Mouse (Mus musculus) kidney, embryonic 14.5 days (tissue): ENCODE results near the gene Cpa3. TPM values are rescaled to one million over a fixed set of nuclear protein-coding genes. Genes with fewer than 3 reads are reported as not detected.

ENCODE experiments used
- ATAC-seq: fragments of 200-750 bp; cut with Nextera tagmentation; 2 replicates; pipeline ENCODE4 v1.8.0; 2017; ENCODE audit warnings: moderate number of reproducible peaks, mild to moderate bottlenecking, moderate TSS enrichment, moderate library complexity; ENCODE audit not compliant: low FRiP score, low TSS enrichment
- H3K27ac ChIP-seq: fragments of 300-500 bp; sonication (generic); 2 replicates; pipeline ENCODE4 v1.5.1; 2014; ENCODE audit warnings: low read depth, mild to moderate bottlenecking, low read length, moderate library complexity, mixed read lengths
- H3K27me3 ChIP-seq: fragments of 300-500 bp; sonication (generic); 2 replicates; pipeline ENCODE4 v1.6.1; 2014; ENCODE audit warnings: mild to moderate bottlenecking, low read length; ENCODE audit not compliant: control insufficient read depth, insufficient read depth
- H3K36me3 ChIP-seq: fragments of 300-500 bp; sonication (generic); 2 replicates; pipeline ENCODE4 v1.6.1; 2014; ENCODE audit warnings: low read length, mixed read lengths; ENCODE audit not compliant: control insufficient read depth, insufficient read depth
- H3K4me1 ChIP-seq: fragments of 300-500 bp; sonication (generic); 2 replicates; pipeline ENCODE4 v1.6.1; 2014; ENCODE audit warnings: low read length, mixed read lengths; ENCODE audit not compliant: control insufficient read depth, insufficient read depth
- H3K4me2 ChIP-seq: fragments of 300-500 bp; sonication (generic); replicated peaks from 2 replicates; pipeline ENCODE4 v1.6.1; 2014; ENCODE audit warnings: low read depth, mild to moderate bottlenecking, low read length
- H3K4me3 ChIP-seq: fragments of 300-500 bp; sonication (generic); 2 replicates; pipeline ENCODE4 v1.5.1; 2014; ENCODE audit warnings: mild to moderate bottlenecking, low read length
- H3K9ac ChIP-seq: fragments of 300-500 bp; sonication (generic); 2 replicates; pipeline ENCODE4 v1.6.1; 2014; ENCODE audit warnings: low read depth, mild to moderate bottlenecking, low read length, moderate library complexity
- H3K9me3 ChIP-seq: fragments of 300-500 bp; sonication (generic); 2 replicates; pipeline ENCODE4 v1.6.1; 2016; ENCODE audit warnings: low read length; ENCODE audit not compliant: control insufficient read depth
- WGBS: fragments of 180-500 bp; shearing (Covaris S2); extraction: QIAGEN DNeasy Blood & Tissue Kit; methylation state at CpG from one replicate; pipeline ENCODE4 v1.1.7; 2014; 5-methylcytosine and 5-hydroxymethylcytosine counted together
- polyA plus RNA-seq: library from polyadenylated mRNA; unstranded; fragments of >200 nt; fragmentation: Nextera tagmentation; extraction: Ambion mirVana; gene quantifications from 2 replicates; pipeline ENCODE4 v1.2.1, GENCODE M21; 2014

Cpa3 gene
- polyA plus RNA-seq, 1 experiment from 2014 or later = 1.4 TPM

- Histone ChIP-seq H3K4me2 (no peak overlapping the region), H3K36me3 (no peaks in the 10 kb centered on the region), H3K9me3 (no peaks in the 10 kb centered on the region), H3K27me3 (no peaks in the 10 kb centered on the region), H3K9ac (no peak overlapping the region), H3K4me1 (no peaks in the 10 kb centered on the region), H3K27ac (no peak overlapping the region), H3K4me3 (no peak overlapping the region)
- no peak for ATAC-seq
- WGBS = 86% methylated on average over 1 of the region's 1 CpGs
Measured at GRCm38 (mm10) chr3:20229027-20229426, 13.0 kb downstream of the Cpa3 start.

GRCm38 (mm10) chr3:20225429-20225828 is 16.6 kb downstream of the Cpa3 start:
- Histone ChIP-seq H3K27ac (no peak overlapping the region), H3K27me3 (no peaks in the 10 kb centered on the region), H3K4me1 (no peaks in the 10 kb centered on the region), H3K36me3 (no peaks in the 10 kb centered on the region), H3K4me2 (no peak overlapping the region), H3K9ac (no peak overlapping the region), H3K9me3 (no peaks in the 10 kb centered on the region), H3K4me3 (no peak overlapping the region)
- WGBS = 71% methylated on average over 2 of the region's 2 CpGs
- ATAC-seq = no peak

- H3K4me3 ChIP-seq = no peak overlapping the region
- H3K36me3 ChIP-seq = no peaks in the 10 kb centered on the region
- no peak overlapping the region for H3K4me2 ChIP-seq
- no peaks in the 10 kb centered on the region for H3K9me3 ChIP-seq
- H3K27ac ChIP-seq = no peak overlapping the region
- no peaks in the 10 kb centered on the region for H3K4me1 ChIP-seq
- WGBS = 88% methylated on average over 9 of the region's 9 CpGs
- no peak overlapping the region for H3K9ac ChIP-seq
- H3K27me3 ChIP-seq = no peaks in the 10 kb centered on the region
- no peak for ATAC-seq
Measured at GRCm38 (mm10) chr3:20222926-20223698, 18.9 kb downstream of the Cpa3 start.

DNA sequence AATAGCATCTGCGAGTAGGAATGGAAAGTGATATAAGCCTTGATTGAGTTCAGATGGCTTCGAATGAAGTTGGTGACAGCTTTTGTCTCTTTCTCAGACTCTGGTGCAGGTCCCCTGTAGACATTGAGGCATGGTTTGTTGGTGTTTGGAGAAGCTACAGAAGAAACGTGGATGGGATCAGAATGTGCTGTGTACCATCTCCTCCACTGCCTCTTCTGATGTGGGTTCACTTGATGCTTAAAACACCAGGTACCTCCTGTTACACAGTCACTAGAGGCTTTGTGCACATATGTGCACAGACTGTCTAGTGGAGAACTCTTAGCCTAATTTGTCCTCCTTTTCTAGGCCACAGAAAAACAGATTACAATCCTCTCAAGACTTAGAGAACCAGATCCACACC is 19.8 kb downstream of the Cpa3 start:
- no peaks in the 10 kb centered on the region for H3K27me3 ChIP-seq
- H3K9me3 ChIP-seq = no peaks in the 10 kb centered on the region
- no peak overlapping the region for H3K27ac ChIP-seq
- H3K9ac ChIP-seq = no peak overlapping the region
- H3K4me1 ChIP-seq = no peaks in the 10 kb centered on the region
- no peak overlapping the region for H3K4me2 ChIP-seq
- WGBS = 88% methylated on average over 3 of the region's 3 CpGs
- no peak for ATAC-seq
- H3K36me3 ChIP-seq = no peaks in the 10 kb centered on the region
- H3K4me3 ChIP-seq = no peak overlapping the region

DNA sequence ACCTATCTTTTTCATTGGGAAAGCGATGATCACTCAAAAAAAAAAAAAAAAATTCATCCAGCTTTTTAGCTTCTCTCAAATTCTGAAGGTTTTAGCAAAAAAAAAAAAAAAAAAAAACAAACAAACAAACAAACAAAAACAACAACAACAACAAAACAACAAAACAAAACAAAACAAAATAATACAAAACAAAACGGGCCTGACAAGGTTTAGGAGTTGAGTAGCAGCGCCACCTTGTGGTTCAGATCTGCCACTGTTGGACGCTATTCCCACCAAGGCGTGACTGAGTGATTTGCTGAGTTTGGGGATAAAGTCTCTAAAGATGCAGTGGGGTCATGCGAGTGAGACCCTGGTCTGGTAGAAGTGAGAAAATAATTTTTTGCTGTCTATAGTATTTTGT is 43.1 kb downstream of the Cpa3 start:
- Histone ChIP-seq H3K4me3 (no peak overlapping the region), H3K9ac (no peak overlapping the region), H3K27ac (no peak overlapping the region), H3K4me1 (no peaks in the 10 kb centered on the region), H3K27me3 (no peaks in the 10 kb centered on the region), H3K36me3 (no peaks in the 10 kb centered on the region), H3K9me3 (no peaks in the 10 kb centered on the region), H3K4me2 (no peak overlapping the region)
- 27% methylated on average over 6 of the region's 6 CpGs for WGBS
- peak; percentile 78; the same call in 1 of the 2 replicates for ATAC-seq

- WGBS = 83% methylated on average over 10 of the region's 10 CpGs
- H3K27me3 ChIP-seq = no peaks in the 10 kb centered on the region
- no peak overlapping the region for H3K9ac ChIP-seq
- H3K9me3 ChIP-seq = no peaks in the 10 kb centered on the region
- no peak for ATAC-seq
- H3K4me1 ChIP-seq = no peaks in the 10 kb centered on the region
- no peaks in the 10 kb centered on the region for H3K36me3 ChIP-seq
- H3K4me3 ChIP-seq = no peak overlapping the region
- no peak overlapping the region for H3K4me2 ChIP-seq
- no peak overlapping the region for H3K27ac ChIP-seq
Measured at GRCm38 (mm10) chr3:20197878-20198277, 44.1 kb downstream of the Cpa3 start.

DNA sequence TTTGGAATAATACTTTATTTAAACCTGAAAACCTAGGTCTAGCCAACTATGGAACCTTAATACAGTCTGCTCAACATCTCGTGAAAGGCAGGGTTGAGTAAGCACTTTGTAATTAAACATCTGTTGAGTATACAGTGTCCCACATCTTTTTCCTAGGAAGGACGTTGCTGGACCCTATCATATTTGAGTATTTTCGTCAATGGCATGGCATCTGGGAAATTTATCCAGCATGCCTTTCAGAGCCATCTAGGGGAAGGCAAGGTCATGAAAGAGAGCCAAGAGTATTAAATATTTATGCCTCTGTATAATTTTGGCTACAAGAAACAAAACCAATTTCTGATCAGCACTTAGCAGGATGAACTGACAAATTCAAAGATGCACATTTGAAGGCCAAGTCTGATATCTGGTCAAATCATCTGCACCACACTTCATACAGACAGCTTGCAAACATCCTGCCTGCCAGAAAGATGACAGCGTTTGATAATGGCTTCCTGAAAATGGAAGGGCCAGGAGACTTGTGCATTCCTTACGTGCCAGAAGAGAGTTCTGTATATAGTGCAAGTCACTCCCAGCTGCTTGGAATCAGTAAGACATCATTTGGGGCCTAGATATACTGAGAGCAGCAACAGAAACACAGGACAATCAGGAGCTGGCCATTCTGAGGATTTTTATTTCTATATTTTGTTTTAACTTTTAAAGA is 52.9 kb downstream of the Cpa3 start:
- no peak overlapping the region for H3K4me2 ChIP-seq
- no peaks in the 10 kb centered on the region for H3K36me3 ChIP-seq
- H3K4me3 ChIP-seq = no peak overlapping the region
- WGBS = 71% methylated on average over 5 of the region's 5 CpGs
- H3K9me3 ChIP-seq = no peaks in the 10 kb centered on the region
- ATAC-seq = no peak
- no peak overlapping the region for H3K27ac ChIP-seq
- no peaks in the 10 kb centered on the region for H3K4me1 ChIP-seq
- H3K9ac ChIP-seq = no peak overlapping the region
- no peaks in the 10 kb centered on the region for H3K27me3 ChIP-seq

DNA sequence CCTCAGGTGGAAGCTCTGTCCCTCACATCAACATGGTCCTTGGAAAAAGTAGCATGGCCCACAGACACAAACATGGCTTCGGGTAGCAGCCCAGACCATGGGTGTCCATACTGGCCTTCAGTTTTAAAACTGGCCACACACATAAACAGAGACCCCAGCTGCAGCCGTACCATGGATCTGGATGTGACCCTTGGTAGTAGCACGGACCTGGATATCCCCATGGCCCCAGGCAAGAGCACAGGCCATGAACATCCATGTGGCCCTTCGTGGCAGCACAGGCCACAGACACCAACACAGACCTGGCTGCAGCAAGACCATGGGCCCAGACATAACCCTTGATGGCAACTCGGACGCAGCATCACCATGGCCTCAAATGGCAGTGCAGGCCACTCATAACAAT is 69.6 kb downstream of the Cpa3 start:
- Histone ChIP-seq H3K4me1 (no peaks in the 10 kb centered on the region), H3K4me2 (no peak overlapping the region), H3K36me3 (no peaks in the 10 kb centered on the region), H3K9ac (no peak overlapping the region), H3K27ac (no peak overlapping the region), H3K4me3 (no peak overlapping the region), H3K9me3 (0 out of 2 replicates have a peak, but pooled peaks cover 3% of the 10 kb centered on the region), H3K27me3 (no peaks in the 10 kb centered on the region)
- no peak for ATAC-seq
- WGBS = 89% methylated on average over 6 of the region's 6 CpGs

DNA sequence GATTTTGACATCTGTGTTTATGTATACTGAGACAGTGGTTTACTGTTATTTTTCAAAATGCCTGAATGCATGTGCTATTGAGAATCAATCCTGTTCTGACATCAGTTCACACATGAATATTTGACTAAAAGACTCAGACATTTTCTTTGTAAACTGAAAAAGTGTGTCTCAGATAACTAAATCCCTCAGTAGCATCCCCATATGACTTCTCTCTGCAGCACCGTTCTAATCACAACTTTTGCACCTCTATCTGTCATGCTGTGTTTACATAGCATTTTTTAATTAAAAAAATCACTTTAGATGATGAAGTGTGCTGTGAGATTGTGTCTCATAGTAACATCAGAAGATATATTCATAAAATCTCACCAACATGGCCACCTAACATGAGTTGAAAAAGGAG is 74.5 kb downstream of the Cpa3 start:
- 70% methylated on average over 1 of the region's 1 CpGs for WGBS
- no peak for ATAC-seq

More for the DNA sequence above, 74.5 kb downstream of the Cpa3 start:
- no peaks in the 10 kb centered on the region for H3K27me3 ChIP-seq
- no peaks in the 10 kb centered on the region for H3K9me3 ChIP-seq
- no peak overlapping the region for H3K4me2 ChIP-seq
- H3K36me3 ChIP-seq = no peaks in the 10 kb centered on the region
- no peaks in the 10 kb centered on the region for H3K4me1 ChIP-seq
- no peak overlapping the region for H3K4me3 ChIP-seq
- H3K9ac ChIP-seq = no peak overlapping the region
- no peak overlapping the region for H3K27ac ChIP-seq
